Mouse (Mus musculus): ENCODE results near the gene Tmem240. TPM values are rescaled to one million over a fixed set of nuclear protein-coding genes. Genes with fewer than 3 reads are reported as not detected.

The Tmem240 gene
- total and polyA plus RNA-seq, 2 experiments from 2014 or later = 0.41 to 0.57 TPM

- Histone ChIP-seq H3K4me2 (ENCODE audit: low read depth, low read length) (0 out of 2 replicates have a peak overlapping the region, but pooled peaks have one; percentile 2), H3K36me3 (replicated peaks; ENCODE audit: control insufficient read depth, insufficient read depth, low read length) (peaks cover 14% of the 10 kb centered on the region), H3K27me3 (ENCODE audit: control insufficient read depth, insufficient read depth, low read length) (no peaks in the 10 kb centered on the region), H3K27ac (ENCODE audit: low read depth) (peak overlapping the region; percentile 79), H3K4me3 (ENCODE audit: low read depth, low read length) (no peak overlapping the region), H3K4me1 (ENCODE audit: control insufficient read depth, insufficient read depth) (peaks cover 10% of the 10 kb centered on the region; the same call in 1 of the 2 replicates), H3K9ac (replicated peaks; ENCODE audit: low read depth, low read length) (no peak overlapping the region), H3K9me3 (replicated peaks; ENCODE audit: control insufficient read depth, low read length) (no peaks in the 10 kb centered on the region)
- 52% methylated on average over 6 of the region's 6 CpGs for WGBS
- ATAC-seq (ENCODE audit: insufficient read depth, low read depth) = no peak
- DNase-seq (ENCODE audit: low spot score) = no peak
- TF ChIP-seq CTCF (IDR thresholded peaks at IDR 0.05; ENCODE audit: low read depth) = no peak
- no peak for TF ChIP-seq EP300 (IDR thresholded peaks at IDR 0.05; ENCODE audit: low read depth)
Measured at GRCm38 (mm10) chr4:155710521-155711252, 23.9 kb upstream of the Tmem240 start.

- WGBS = 73% methylated on average over 4 of the region's 4 CpGs
- no peak overlapping the region for H3K4me3 ChIP-seq (ENCODE audit: low read depth, low read length)
- no peak overlapping the region for H3K9ac ChIP-seq (replicated peaks; ENCODE audit: low read depth, low read length)
- no peak overlapping the region for H3K27ac ChIP-seq (ENCODE audit: low read depth)
- DNase-seq (ENCODE audit: low spot score) (peak; percentile 39), ATAC-seq (ENCODE audit: insufficient read depth, low read depth) (peak; percentile 41; the same call in 1 of the 2 replicates)
- H3K4me1 ChIP-seq (ENCODE audit: control insufficient read depth, insufficient read depth) = no peaks in the 10 kb centered on the region
- H3K9me3 ChIP-seq (replicated peaks; ENCODE audit: control insufficient read depth, low read length) = no peaks in the 10 kb centered on the region
- H3K4me2 ChIP-seq (ENCODE audit: low read depth, low read length) = no peak overlapping the region
- peaks cover 18% of the 10 kb centered on the region for H3K36me3 ChIP-seq (replicated peaks; ENCODE audit: control insufficient read depth, insufficient read depth, low read length)
- H3K27me3 ChIP-seq (ENCODE audit: control insufficient read depth, insufficient read depth, low read length) = no peaks in the 10 kb centered on the region
- TF ChIP-seq EP300 (IDR thresholded peaks at IDR 0.05; ENCODE audit: low read depth) (no peak), CTCF (IDR thresholded peaks at IDR 0.05; ENCODE audit: low read depth) (peak; percentile 74)
Measured at GRCm38 (mm10) chr4:155721668-155722083, 12.9 kb upstream of the Tmem240 start.

GRCm38 (mm10) chr4:155727993-155728392, 6.6 kb upstream of the Tmem240 start:
- Histone ChIP-seq H3K4me2 (ENCODE audit: low read depth, low read length) (no peak overlapping the region), H3K9me3 (replicated peaks; ENCODE audit: control insufficient read depth, low read length) (no peaks in the 10 kb centered on the region), H3K4me3 (ENCODE audit: low read depth, low read length) (no peak overlapping the region), H3K9ac (replicated peaks; ENCODE audit: low read depth, low read length) (no peak overlapping the region), H3K36me3 (replicated peaks; ENCODE audit: control insufficient read depth, insufficient read depth, low read length) (peaks cover 25% of the 10 kb centered on the region), H3K27ac (ENCODE audit: low read depth) (no peak overlapping the region), H3K4me1 (ENCODE audit: control insufficient read depth, insufficient read depth) (no peaks in the 10 kb centered on the region), H3K27me3 (ENCODE audit: control insufficient read depth, insufficient read depth, low read length) (no peaks in the 10 kb centered on the region)
- 85% methylated on average over 2 of the region's 2 CpGs for WGBS
- ATAC-seq (ENCODE audit: insufficient read depth, low read depth) = no peak
- no peak for DNase-seq (ENCODE audit: low spot score)
- TF ChIP-seq CTCF (IDR thresholded peaks at IDR 0.05; ENCODE audit: low read depth) = no peak
- no peak for TF ChIP-seq EP300 (IDR thresholded peaks at IDR 0.05; ENCODE audit: low read depth)

- ATAC-seq (ENCODE audit: insufficient read depth, low read depth) (no peak), DNase-seq (ENCODE audit: low spot score) (no peak)
- Histone ChIP-seq H3K27me3 (ENCODE audit: control insufficient read depth, insufficient read depth, low read length) (no peaks in the 10 kb centered on the region), H3K9ac (replicated peaks; ENCODE audit: low read depth, low read length) (no peak overlapping the region), H3K27ac (ENCODE audit: low read depth) (no peak overlapping the region), H3K9me3 (replicated peaks; ENCODE audit: control insufficient read depth, low read length) (no peaks in the 10 kb centered on the region), H3K4me2 (ENCODE audit: low read depth, low read length) (no peak overlapping the region), H3K4me1 (ENCODE audit: control insufficient read depth, insufficient read depth) (peaks cover 6% of the 10 kb centered on the region), H3K4me3 (ENCODE audit: low read depth, low read length) (no peak overlapping the region), H3K36me3 (replicated peaks; ENCODE audit: control insufficient read depth, insufficient read depth, low read length) (peaks cover 27% of the 10 kb centered on the region)
- TF ChIP-seq CTCF (IDR thresholded peaks at IDR 0.05; ENCODE audit: low read depth) (no peak), EP300 (IDR thresholded peaks at IDR 0.05; ENCODE audit: low read depth) (no peak)
- WGBS = 84% methylated on average over 10 of the region's 10 CpGs
Measured at GRCm38 (mm10) chr4:155733267-155733666, 1.3 kb upstream of the Tmem240 start.

GRCm38 (mm10) chr4:155734951-155735702, 527 bp downstream of the Tmem240 start:
- peak overlapping the region; percentile 95 for H3K4me2 ChIP-seq (ENCODE audit: low read depth, low read length)
- no peaks in the 10 kb centered on the region for H3K9me3 ChIP-seq (replicated peaks; ENCODE audit: control insufficient read depth, low read length)
- H3K27ac ChIP-seq (ENCODE audit: low read depth) = peak overlapping the region; percentile 75
- peak overlapping the region; percentile 79 for H3K4me3 ChIP-seq (ENCODE audit: low read depth, low read length)
- no peaks in the 10 kb centered on the region for H3K27me3 ChIP-seq (ENCODE audit: control insufficient read depth, insufficient read depth, low read length)
- TF ChIP-seq CTCF (IDR thresholded peaks at IDR 0.05; ENCODE audit: low read depth) (no peak), EP300 (IDR thresholded peaks at IDR 0.05; ENCODE audit: low read depth) (no peak)
- peak; percentile 10 for DNase-seq (ENCODE audit: low spot score)
- peaks cover 6% of the 10 kb centered on the region for H3K4me1 ChIP-seq (ENCODE audit: control insufficient read depth, insufficient read depth)
- H3K36me3 ChIP-seq (replicated peaks; ENCODE audit: control insufficient read depth, insufficient read depth, low read length) = peaks cover 23% of the 10 kb centered on the region
- WGBS = under 1% methylated on average over 54 of the region's 79 CpGs
- ATAC-seq (ENCODE audit: insufficient read depth, low read depth) = peak; percentile 67
- H3K9ac ChIP-seq (replicated peaks; ENCODE audit: low read depth, low read length) = peak overlapping the region; percentile 77

Measured in heart, postnatal 0 days (tissue).